Mouse (Mus musculus) adrenal gland, postnatal 36 days (tissue): ENCODE data around the gene Apex2. TPM values are rescaled to one million over a fixed set of nuclear protein-coding genes. Genes with fewer than 3 reads are reported as not detected.
A peak's percentile ranks its signal among the peaks of the same experiment; 100 is the strongest.
"Not testable (repeated sequence)": the region's sequence is repeated elsewhere in the genome, so short reads cannot be mapped to it uniquely, and the experiment has no call there.

ENCODE experiments used
- DNase-seq, 2 experiments: peaks; one replicate each; pipeline ENCODE4 v3.0.0; 2021; ENCODE audit warnings: mixed read lengths in 1 of 2
- microRNA-seq: library from miRNA; unstranded; fragments of <30 nt; microRNA quantifications from one replicate; pipeline ENCODE4 v1.2.0, GENCODE M21; 2021
- total RNA-seq, 2 experiments: library from RNA; stranded (reverse); gene quantifications; 2 replicates each; pipeline ENCODE4 v1.2.3; 2021

The Apex2 gene
- total RNA-seq, 2 experiments from 2014 or later, result 11.9 to 15.9 TPM

DNA sequence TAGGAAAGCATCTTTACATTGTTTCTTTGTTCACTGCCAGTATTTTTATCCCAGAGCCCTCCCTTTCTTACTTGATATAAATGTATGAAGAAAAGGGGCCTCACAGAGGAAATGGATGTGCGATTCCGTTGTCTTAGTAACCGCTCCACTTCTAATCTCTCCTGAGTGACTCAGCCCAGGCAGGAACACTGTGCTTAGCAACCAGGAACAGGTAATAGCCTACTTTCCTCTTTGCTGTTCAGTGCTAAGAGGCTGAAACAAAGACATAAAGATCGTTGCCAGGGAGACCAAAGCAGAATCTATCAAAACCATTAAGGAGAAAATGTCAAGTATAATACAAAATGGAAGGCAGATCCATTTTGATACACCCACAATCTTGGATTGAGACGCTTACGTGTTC lies 81.0 kb downstream of the Apex2 start:
- no peak for DNase-seq

DNA sequence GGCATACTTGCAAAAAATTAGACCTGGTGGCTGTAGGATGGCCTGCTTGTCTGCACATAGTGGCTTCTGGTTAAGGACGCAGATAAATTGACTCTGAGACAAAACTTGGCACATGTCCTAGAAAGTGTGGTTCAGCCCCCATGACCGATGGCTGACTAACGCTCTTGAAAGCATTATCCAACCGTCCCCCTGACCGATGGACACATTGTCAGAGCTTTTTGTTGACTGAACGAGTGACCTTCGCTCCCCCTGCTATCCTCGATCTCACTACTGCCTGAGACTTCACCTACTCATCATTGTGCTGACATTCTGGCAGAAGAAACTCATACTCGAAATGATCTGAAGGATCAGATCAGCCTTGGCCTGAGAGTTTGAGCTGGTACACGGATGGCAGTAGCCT lies 101.9 kb downstream of the Apex2 start:
- DNase-seq, result peak in 1 of 2 experiments; percentile 14

DNA sequence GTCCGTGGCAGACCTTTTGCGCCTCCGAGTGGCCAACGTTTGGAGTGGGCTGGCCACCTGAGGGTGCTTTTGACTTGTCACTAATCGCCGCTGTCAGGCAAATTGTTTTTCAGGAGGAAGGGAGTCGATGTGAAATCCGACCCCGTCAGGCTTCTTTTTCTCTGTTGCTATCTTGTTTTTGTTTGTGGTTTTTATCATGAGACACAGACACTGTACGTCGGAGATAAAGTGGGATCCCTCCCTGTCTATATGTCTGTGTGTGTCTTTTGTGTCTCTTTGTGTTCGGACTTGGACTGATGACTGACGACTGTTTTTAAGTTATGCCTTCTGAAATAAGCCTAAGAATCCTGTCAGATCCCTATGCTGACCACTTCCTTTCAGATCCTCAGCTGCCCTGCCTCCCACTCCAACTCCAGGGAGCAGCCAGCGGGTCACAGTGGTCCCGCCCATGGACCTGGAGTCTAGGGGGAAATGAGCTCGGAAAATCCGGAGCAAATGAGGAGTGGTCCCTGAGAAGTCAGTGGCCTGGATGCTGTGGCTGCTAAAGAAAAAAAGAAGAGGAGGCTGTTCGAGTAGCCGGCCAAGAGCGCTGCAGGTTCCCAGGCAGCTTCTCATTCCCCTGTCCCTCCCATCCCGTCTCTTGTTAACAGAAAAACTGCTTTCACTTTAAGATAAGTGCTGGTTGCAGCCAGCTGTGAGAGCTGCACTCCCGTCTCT lies 103.2 kb downstream of the Apex2 start:
- DNase-seq, result not testable (repeated sequence)

GRCm38 (mm10) chrX:150477854-150478780 lies 111.6 kb downstream of the Apex2 start:
- peak; percentile 82 to 84 for DNase-seq

- no peak for DNase-seq
Observed at GRCm38 (mm10) chrX:150471416-150471815, 118.3 kb downstream of the Apex2 start.

Small RNA genes lying within 50 kb of the gene (microRNA-seq; reads per million reads assigned to microRNA genes)
- gene Mir3620, result not detected

Other genes starting within 250 kb of the Apex2 start
- 10 to 100 TPM; 20.1 to 22.7 TPM for gene Tmem29, start 130.7 kb downstream of the Apex2 start, total RNA-seq
- 10 to 100 TPM; 29.7 to 47.3 TPM for gene Alas2, start 42.5 kb downstream of the Apex2 start, total RNA-seq
- 10 to 100 TPM in 1 of 2 experiments, 1 to 10 TPM in 1; 9.7 to 11.4 TPM for gene Pfkfb1, start 1.6 kb downstream of the Apex2 start, total RNA-seq
- gene Tro, start 67.7 kb upstream of the Apex2 start, total RNA-seq, result 10 to 100 TPM in 1 of 2 experiments, 1 to 10 TPM in 1; 5.6 to 12.5 TPM
- gene Maged2, start 224.5 kb upstream of the Apex2 start, total RNA-seq, result 100 to 1,000 TPM in 1 of 2 experiments, 10 to 100 TPM in 1; 89.1 to 126 TPM